Mouse (Mus musculus) C2C12 (cell line): ENCODE data around the gene Lrrtm4. TPM values are rescaled to one million over a fixed set of nuclear protein-coding genes. Genes with fewer than 3 reads are reported as not detected.

ENCODE experiments used
- H3K27me3 ChIP-seq: one replicate; pipeline ENCODE4 v1.6.1; 2011; ENCODE audit not compliant: control insufficient read depth, insufficient read depth, insufficient read length
- H3K36me3 ChIP-seq: one replicate; pipeline ENCODE4 v1.6.1; 2011; ENCODE audit not compliant: control insufficient read depth, insufficient read depth
- H3K4me3 ChIP-seq: one replicate; pipeline ENCODE4 v1.5.1; 2011; ENCODE audit warnings: mild to moderate bottlenecking, control low read depth; ENCODE audit not compliant: poor library complexity, insufficient read depth, severe bottlenecking
- H3K79me2 ChIP-seq: one replicate; pipeline ENCODE4 v1.6.1; 2011; ENCODE audit not compliant: control insufficient read depth, insufficient read depth
- H3K79me3 ChIP-seq: one replicate; pipeline ENCODE4 v1.6.1; 2011; ENCODE audit warnings: low read depth, control low read depth
- H3ac ChIP-seq: one replicate; pipeline ENCODE3; 2011; ENCODE audit warnings: low read depth; ENCODE audit not compliant: control insufficient read depth, insufficient read length
- CEBPB ChIP-seq: IDR thresholded peaks from one replicate; pipeline ENCODE4 v1.6.1; 2011; ENCODE audit warnings: low read depth, mild to moderate bottlenecking, control low read depth, moderate library complexity
- CTCF ChIP-seq: IDR thresholded peaks from one replicate; pipeline ENCODE4 v1.5.1; 2011; ENCODE audit not compliant: control insufficient read depth, insufficient read depth, insufficient read length
- FOSL1 ChIP-seq: IDR thresholded peaks from one replicate; pipeline ENCODE4 v1.8.0; 2011; ENCODE audit warnings: mild to moderate bottlenecking, low read length; ENCODE audit not compliant: poor library complexity, insufficient read depth, severe bottlenecking
- MAX ChIP-seq: IDR thresholded peaks from one replicate; pipeline ENCODE4 v1.6.1; 2011; ENCODE audit warnings: mild to moderate bottlenecking, control low read depth
- MYOD1 ChIP-seq: IDR thresholded peaks from one replicate; pipeline ENCODE4 v1.6.1; 2011; ENCODE audit warnings: low read depth; ENCODE audit not compliant: control insufficient read depth, insufficient read length
- MYOG ChIP-seq: IDR thresholded peaks from one replicate; pipeline ENCODE4 v1.6.1; 2011; ENCODE audit not compliant: control insufficient read depth, insufficient read length; ENCODE audit errors: extremely low read depth
- USF1 ChIP-seq: IDR thresholded peaks from one replicate; pipeline ENCODE4 v1.6.1; 2011; ENCODE audit warnings: low read depth, mild to moderate bottlenecking, control low read depth, moderate library complexity
- polyA plus RNA-seq: library from polyadenylated mRNA; unstranded; fragments of >200 nt; fragmentation: generic; extraction: Trizol; gene quantifications from one replicate; pipeline ENCODE4 v1.2.1, GENCODE M21; 2012; ENCODE audit warnings: missing spikeins

Lrrtm4 gene
- polyA plus RNA-seq, 1 experiment: 0.01 TPM

- no peaks in the 10 kb centered on the region for H3K27me3 ChIP-seq
- H3K79me3 ChIP-seq: no peaks in the 10 kb centered on the region
- H3K4me3 ChIP-seq: no peak overlapping the region
- TF ChIP-seq FOSL1 (no peak), MYOG (no peak), CTCF (no peak), MYOD1 (no peak), CEBPB (no peak), USF1 (no peak), MAX (no peak)
- no peak overlapping the region for H3ac ChIP-seq
- H3K79me2 ChIP-seq: no peaks in the 10 kb centered on the region
- no peaks in the 10 kb centered on the region for H3K36me3 ChIP-seq
Observed at GRCm38 (mm10) chr6:80182353-80182752, 163.7 kb downstream of the Lrrtm4 start.

DNA sequence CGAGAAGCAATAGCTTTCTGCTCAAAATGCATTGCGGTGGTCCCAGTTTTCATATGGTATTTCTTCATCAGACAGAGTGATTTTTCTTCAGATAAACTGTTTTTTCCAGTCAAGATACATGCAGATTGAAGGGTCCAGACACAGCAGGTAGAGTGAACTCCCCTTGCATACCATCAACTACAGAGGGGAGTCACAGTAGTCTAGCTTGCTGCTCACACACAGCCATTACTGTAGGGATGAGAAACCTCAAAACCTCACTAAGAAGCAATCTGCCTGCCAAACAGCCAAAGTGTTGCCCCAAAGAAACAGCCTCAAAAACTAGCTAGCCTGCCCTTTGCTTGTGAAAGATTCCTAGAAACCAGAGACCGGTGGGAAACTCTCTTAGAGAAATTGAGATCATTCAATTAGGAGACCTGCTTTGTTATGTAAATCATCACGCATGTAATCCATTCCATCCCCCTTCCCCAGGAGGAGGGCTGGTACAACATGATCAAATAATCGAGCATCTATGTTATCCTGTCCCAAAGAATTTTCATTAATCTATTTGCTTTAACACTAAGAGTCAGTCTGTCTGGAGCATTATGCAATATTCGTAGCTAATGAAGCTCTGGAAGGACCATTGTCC lies 166.9 kb downstream of the Lrrtm4 start:
- Histone ChIP-seq H3K4me3 (no peak overlapping the region), H3K79me2 (no peaks in the 10 kb centered on the region), H3K36me3 (no peaks in the 10 kb centered on the region), H3K27me3 (no peaks in the 10 kb centered on the region), H3K79me3 (no peaks in the 10 kb centered on the region), H3ac (no peak overlapping the region)
- no peak for TF ChIP-seq MYOG
- TF ChIP-seq CEBPB: no peak
- no peak for TF ChIP-seq FOSL1

DNA sequence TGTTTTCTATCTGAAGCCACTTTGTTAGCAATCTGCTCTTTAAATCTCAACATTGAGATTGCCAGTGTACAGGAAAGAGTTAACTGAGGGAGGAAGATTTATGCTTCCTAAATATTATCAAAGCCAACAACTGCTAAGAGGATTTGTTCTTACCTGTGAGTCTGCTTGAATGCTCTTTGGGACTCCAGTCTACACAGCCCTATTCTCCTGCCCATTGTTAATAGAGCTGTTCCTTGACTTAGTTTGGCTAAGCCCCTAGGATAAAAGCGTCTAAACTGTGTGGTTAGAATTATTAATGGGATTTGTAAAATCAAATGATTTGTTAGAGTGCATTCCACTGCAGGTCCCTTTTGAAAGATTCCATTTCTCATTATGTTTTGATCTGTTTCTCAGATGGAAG lies 168.1 kb downstream of the Lrrtm4 start:
- H3K79me2 ChIP-seq: no peaks in the 10 kb centered on the region
- no peak overlapping the region for H3ac ChIP-seq
- no peaks in the 10 kb centered on the region for H3K79me3 ChIP-seq
- TF ChIP-seq FOSL1 (no peak), CTCF (no peak), MAX (no peak)
- no peak overlapping the region for H3K4me3 ChIP-seq
- no peaks in the 10 kb centered on the region for H3K36me3 ChIP-seq
- no peaks in the 10 kb centered on the region for H3K27me3 ChIP-seq

GRCm38 (mm10) chr6:80209476-80209875 lies 190.8 kb downstream of the Lrrtm4 start:
- Histone ChIP-seq H3K27me3 (no peaks in the 10 kb centered on the region), H3K79me2 (no peaks in the 10 kb centered on the region), H3K4me3 (no peak overlapping the region), H3K36me3 (no peaks in the 10 kb centered on the region), H3K79me3 (no peaks in the 10 kb centered on the region), H3ac (no peak overlapping the region)
- no peak for TF ChIP-seq USF1
- no peak for TF ChIP-seq MYOG
- TF ChIP-seq CEBPB: no peak
- TF ChIP-seq CTCF: no peak
- no peak for TF ChIP-seq MAX
- no peak for TF ChIP-seq FOSL1
- TF ChIP-seq MYOD1: no peak

GRCm38 (mm10) chr6:80210281-80210680 lies 191.6 kb downstream of the Lrrtm4 start:
- no peak overlapping the region for H3K4me3 ChIP-seq
- no peak overlapping the region for H3ac ChIP-seq
- no peaks in the 10 kb centered on the region for H3K27me3 ChIP-seq
- TF ChIP-seq USF1: no peak
- no peak for TF ChIP-seq MAX
- no peak for TF ChIP-seq FOSL1
- TF ChIP-seq CTCF: no peak
- no peak for TF ChIP-seq CEBPB
- no peak for TF ChIP-seq MYOG
- TF ChIP-seq MYOD1: no peak
- H3K79me2 ChIP-seq: no peaks in the 10 kb centered on the region
- H3K79me3 ChIP-seq: no peaks in the 10 kb centered on the region
- H3K36me3 ChIP-seq: no peaks in the 10 kb centered on the region

GRCm38 (mm10) chr6:80261595-80261994 lies 242.9 kb downstream of the Lrrtm4 start:
- Histone ChIP-seq H3K79me3 (no peaks in the 10 kb centered on the region), H3K36me3 (no peaks in the 10 kb centered on the region), H3K27me3 (no peaks in the 10 kb centered on the region), H3ac (no peak overlapping the region), H3K79me2 (no peaks in the 10 kb centered on the region), H3K4me3 (no peak overlapping the region)
- TF ChIP-seq CTCF (no peak), MYOD1 (no peak), MYOG (no peak), CEBPB (no peak), FOSL1 (no peak), MAX (no peak), USF1 (no peak)
